Mouse (Mus musculus): ENCODE results near the gene Cfd. TPM values are rescaled to one million over a fixed set of nuclear protein-coding genes. Genes with fewer than 3 reads are reported as not detected.
A peak's percentile ranks its signal among the peaks of the same experiment; 100 is the strongest.

The Cfd gene
- total RNA-seq, 2 experiments from 2014 or later, result 12.9 to 77.1 TPM

- H3K4me3 ChIP-seq, result no peak overlapping the region
- no peak for DNase-seq
- intact Hi-C loops (cut with DNase I), result no loop called here
- H3K27ac ChIP-seq, result no peak overlapping the region
- no peak for TF ChIP-seq CTCF (IDR thresholded peaks at IDR 0.05)
Observed at GRCm38 (mm10) chr10:79862049-79862788, 28.4 kb upstream of the Cfd start.

GRCm38 (mm10) chr10:79862925-79863324 is 27.7 kb upstream of the Cfd start:
- Histone ChIP-seq H3K4me3 (no peak overlapping the region), H3K27ac (no peak overlapping the region)
- no peak for TF ChIP-seq CTCF (IDR thresholded peaks at IDR 0.05)
- no peak for DNase-seq
- intact Hi-C loops (cut with DNase I), result no loop called here

GRCm38 (mm10) chr10:79864351-79865188 is 26.1 kb upstream of the Cfd start:
- Histone ChIP-seq H3K4me3 (no peak overlapping the region), H3K27ac (no peak overlapping the region)
- peak; percentile 27 for DNase-seq
- intact Hi-C loops (cut with DNase I), result no loop called here
- TF ChIP-seq CTCF (IDR thresholded peaks at IDR 0.05), result no peak

- intact Hi-C loops (cut with DNase I), result no loop called here
- Histone ChIP-seq H3K4me3 (no peak overlapping the region), H3K27ac (no peak overlapping the region)
- no peak for TF ChIP-seq CTCF (IDR thresholded peaks at IDR 0.05)
- peak; percentile 33 for DNase-seq
Observed at GRCm38 (mm10) chr10:79865189-79865601, 25.5 kb upstream of the Cfd start.

- intact Hi-C loops (cut with DNase I), result no loop called here
- peak; percentile 53 for DNase-seq
- TF ChIP-seq CTCF (IDR thresholded peaks at IDR 0.05), result peak; percentile 16; the same call in 1 of the 2 replicates
- no peak overlapping the region for H3K4me3 ChIP-seq
- no peak overlapping the region for H3K27ac ChIP-seq
Observed at GRCm38 (mm10) chr10:79865801-79866295, 24.8 kb upstream of the Cfd start.

GRCm38 (mm10) chr10:79866601-79867000 is 24.1 kb upstream of the Cfd start:
- no peak overlapping the region for H3K27ac ChIP-seq
- intact Hi-C loops (cut with DNase I), result no loop called here
- no peak for TF ChIP-seq CTCF (IDR thresholded peaks at IDR 0.05)
- DNase-seq, result no peak
- no peak overlapping the region for H3K4me3 ChIP-seq

- intact Hi-C loops (cut with DNase I), result loop anchor here (2.0 kb wide), 1 partner anchor 29 kb away; no protein-coding TSS in a partner anchor
- TF ChIP-seq CTCF (IDR thresholded peaks at IDR 0.05), result no peak
- no peak overlapping the region for H3K27ac ChIP-seq
- no peak overlapping the region for H3K4me3 ChIP-seq
- no peak for DNase-seq
Observed at GRCm38 (mm10) chr10:79871845-79872244, 18.8 kb upstream of the Cfd start.

GRCm38 (mm10) chr10:79872862-79873261 is 17.8 kb upstream of the Cfd start:
- Histone ChIP-seq H3K27ac (no peak overlapping the region), H3K4me3 (no peak overlapping the region)
- DNase-seq, result no peak
- intact Hi-C loops (cut with DNase I), result loop anchor here (2.0 kb wide), 1 partner anchor 28 kb away; no protein-coding TSS in a partner anchor
- no peak for TF ChIP-seq CTCF (IDR thresholded peaks at IDR 0.05)

GRCm38 (mm10) chr10:79873313-79873712 is 17.3 kb upstream of the Cfd start:
- no peak overlapping the region for H3K4me3 ChIP-seq
- no peak overlapping the region for H3K27ac ChIP-seq
- DNase-seq, result no peak
- intact Hi-C loops (cut with DNase I), result loop anchor here (2.0 kb wide), 1 partner anchor 27 kb away; no protein-coding TSS in a partner anchor
- TF ChIP-seq CTCF (IDR thresholded peaks at IDR 0.05), result no peak

GRCm38 (mm10) chr10:79873715-79874289 is 16.9 kb upstream of the Cfd start:
- H3K4me3 ChIP-seq, result peak overlapping the region; percentile 74
- no peak for TF ChIP-seq CTCF (IDR thresholded peaks at IDR 0.05)
- no peak overlapping the region for H3K27ac ChIP-seq
- intact Hi-C loops (cut with DNase I), result loop anchor here (2.0 kb wide), 1 partner anchor 27 kb away; no protein-coding TSS in a partner anchor
- DNase-seq, result peak; percentile 16

- no peak for TF ChIP-seq CTCF (IDR thresholded peaks at IDR 0.05)
- intact Hi-C loops (cut with DNase I), result no loop called here
- DNase-seq, result peak; percentile 39
- Histone ChIP-seq H3K4me3 (peak within 1 kb of the TSS; percentile 74), H3K27ac (no peak within 1 kb of the TSS)
Observed at GRCm38 (mm10) chr10:79874290-79874862, 16.3 kb upstream of the Cfd start, which contains the start of the genes Prtn3 and Plppr3. Gene Prtn3, plus strand, starts transcription at chr10:79874476. Gene Plppr3, minus strand, starts transcription at chr10:79874634.

- TF ChIP-seq CTCF (IDR thresholded peaks at IDR 0.05), result no peak
- Histone ChIP-seq H3K4me3 (no peak overlapping the region), H3K27ac (no peak overlapping the region)
- intact Hi-C loops (cut with DNase I), result no loop called here
- peak; percentile 35 for DNase-seq
Observed at GRCm38 (mm10) chr10:79877174-79877573, 13.5 kb upstream of the Cfd start.

Data from gastrocnemius, adult 2 months (tissue).